22 mouse cellular contexts compared by ENCODE assay signal in the genomic region with DNA sequence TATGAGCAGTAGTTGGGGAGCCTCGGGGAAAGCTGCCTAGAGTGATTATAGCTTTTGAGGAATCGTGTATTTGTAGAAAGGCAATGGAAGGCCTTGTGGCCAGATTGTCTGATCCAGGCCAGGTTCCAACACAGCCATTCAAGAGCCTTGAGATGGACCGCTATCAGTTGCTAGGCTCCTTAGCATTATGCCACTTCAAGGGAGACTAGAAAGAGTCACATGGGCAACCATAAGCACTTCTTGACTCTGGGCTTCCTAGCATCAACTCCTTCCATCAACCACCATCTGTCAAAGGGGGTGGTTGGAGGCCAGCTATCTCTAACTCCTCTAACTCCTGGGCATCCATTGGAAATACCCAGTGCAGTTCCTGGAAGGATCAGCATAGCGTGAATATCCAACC. TPM values are rescaled to one million over a fixed set of nuclear protein-coding genes. Genes with fewer than 3 reads are reported as not detected.
DNase-seq lines count a peak whose midpoint lies in the region.
"Had no signal": no experiment of that assay in that cellular context is flagged by ENCODE, and none has a peak within 500 bp of the region (broad histone marks: within the 10 kb centered on the region; RNA-seq: fewer than 3 reads in every experiment).

No protein-coding gene starts in this region.

- peak; percentile 80 for DNase-seq in heart, adult 11 months
- DNase-seq in heart, postnatal 14 days: no peak
- peak; percentile 9 for DNase-seq in testis, postnatal 10 days (ENCODE audit: low spot score)
- no peak for DNase-seq in testis, postnatal 14 days (ENCODE audit: low spot score)
- DNase-seq in naive thymus-derived CD4-positive, alpha-beta T cell, adult 2 months (ENCODE audit: low read depth): peak; percentile 22
- no peak for DNase-seq in thymus, adult 18-20 months
- no peak for DNase-seq in lung, postnatal 10 days
- no peak for DNase-seq in adrenal gland, adult 2 months
- DNase-seq: adrenal gland, postnatal 14 days; cerebellum, adult 18-20 months; heart, postnatal 4 days; layer of hippocampus, adult 9-11 months; lung, adult 2 months; spleen, adult 18-20 months had no signal

- intact Hi-C loops in heart, postnatal 14 days (cut with DNase I): no loop called here

RNA-seq across cellular contexts. Expression of gene Hoxa11, which starts 4.2 kb away (rescaled TPM):
- not detected for total RNA-seq in heart, postnatal 14 days (2021)
- total RNA-seq in adrenal gland, adult 2 months (2021): not detected
- not detected in 2 replicates for polyA plus RNA-seq in adrenal gland, adult 2 months (2012; rRNA removed)
- total RNA-seq: adrenal gland, postnatal 14 days; CH12.LX; heart, postnatal 4 days; monocyte, adult 5-6 weeks had no signal
- polyA plus RNA-seq: cortical plate, adult 2 months; embryonic facial prominence, embryonic 13.5 days; heart, embryonic 12.5 days; hindbrain, embryonic 16.5 days; lung, adult 2 months; midbrain, embryonic 11.5 days; stomach, embryonic 14.5 days had no signal

RNA-seq across cellular contexts. Expression of gene Hoxa10, which starts 9.2 kb away (rescaled TPM):
- total RNA-seq in heart, postnatal 14 days (2021): not detected
- not detected for total RNA-seq in adrenal gland, adult 2 months (2021)
- polyA plus RNA-seq in adrenal gland, adult 2 months (2012; rRNA removed): 0.22 TPM in 1 of 2 replicates, not detected in the other
- total RNA-seq: heart, postnatal 4 days; monocyte, adult 5-6 weeks had no signal
- polyA plus RNA-seq: cortical plate, adult 2 months; hindbrain, embryonic 16.5 days; lung, adult 2 months; midbrain, embryonic 11.5 days; stomach, embryonic 14.5 days had no signal

RNA-seq across cellular contexts. Expression of gene Hoxa13, which starts 10.9 kb away (rescaled TPM):
- total RNA-seq in heart, postnatal 14 days (2021): not detected
- total RNA-seq in adrenal gland, adult 2 months (2021): not detected
- not detected in 2 replicates for polyA plus RNA-seq in adrenal gland, adult 2 months (2012; rRNA removed)
- total RNA-seq: adrenal gland, postnatal 14 days; heart, postnatal 4 days; monocyte, adult 5-6 weeks had no signal
- polyA plus RNA-seq: cortical plate, adult 2 months; embryonic facial prominence, embryonic 13.5 days; heart, embryonic 12.5 days; hindbrain, embryonic 16.5 days; lung, adult 2 months; midbrain, embryonic 11.5 days; stomach, embryonic 14.5 days had no signal

RNA-seq across cellular contexts. Expression of gene Hoxa9, which starts 18.9 kb away (rescaled TPM):
- total RNA-seq in heart, postnatal 14 days (2021): not detected
- total RNA-seq in adrenal gland, adult 2 months (2021): 1 to 10 TPM in 1 of 2 experiments, under 1 TPM in 1; 0.75 to 1.6 TPM
- polyA plus RNA-seq in adrenal gland, adult 2 months (2012; rRNA removed): 1.7 and 3.8 TPM in 2 replicates
- total RNA-seq: heart, postnatal 4 days; monocyte, adult 5-6 weeks had no signal
- polyA plus RNA-seq: cortical plate, adult 2 months; embryonic facial prominence, embryonic 13.5 days; lung, adult 2 months; midbrain, embryonic 11.5 days had no signal

RNA-seq across cellular contexts. Expression of gene Hoxa7, which starts 28.2 kb away (rescaled TPM):
- total RNA-seq in heart, postnatal 14 days (2021): under 1 TPM; 0.17 to 0.29 TPM
- 10 to 100 TPM; 15.3 to 30.3 TPM for total RNA-seq in adrenal gland, adult 2 months (2021)
- polyA plus RNA-seq in adrenal gland, adult 2 months (2012; rRNA removed): 21.3 and 26.8 TPM in 2 replicates
- total RNA-seq: monocyte, adult 5-6 weeks had no signal
- polyA plus RNA-seq: cortical plate, adult 2 months; embryonic facial prominence, embryonic 13.5 days; heart, embryonic 12.5 days; midbrain, embryonic 11.5 days had no signal

Comparison
In these comparisons a context has a peak if more than half of its experiments do, and no peak if none do; other contexts are left out.
1. DNase-seq: peak in heart, adult 11 months (single experiment), testis, postnatal 10 days (single experiment) and naive thymus-derived CD4-positive, alpha-beta T cell, adult 2 months (single experiment); none in heart, postnatal 14 days (0 of 2), testis, postnatal 14 days (single experiment), thymus, adult 18-20 months (0 of 2), lung, postnatal 10 days (single experiment) and adrenal gland, adult 2 months (single experiment).